Mouse (Mus musculus) cerebellum, adult 2 months (tissue): ENCODE data around the gene Gps2.

ENCODE experiments used
- CTCF ChIP-seq: fragments of 200-500 bp; IDR thresholded peaks from 2 replicates; pipeline ENCODE4 v1.5.1; 2011; ENCODE audit warnings: low read depth, mild to moderate bottlenecking, control low read depth, low read length, moderate library complexity, borderline replicate concordance; ENCODE audit not compliant: insufficient read depth
- POLR2A ChIP-seq: fragments of 200-500 bp; IDR thresholded peaks from 2 replicates; pipeline ENCODE4 v1.6.1; 2011; ENCODE audit warnings: low read length, control low read depth, borderline replicate concordance; ENCODE audit not compliant: insufficient read depth

DNA sequence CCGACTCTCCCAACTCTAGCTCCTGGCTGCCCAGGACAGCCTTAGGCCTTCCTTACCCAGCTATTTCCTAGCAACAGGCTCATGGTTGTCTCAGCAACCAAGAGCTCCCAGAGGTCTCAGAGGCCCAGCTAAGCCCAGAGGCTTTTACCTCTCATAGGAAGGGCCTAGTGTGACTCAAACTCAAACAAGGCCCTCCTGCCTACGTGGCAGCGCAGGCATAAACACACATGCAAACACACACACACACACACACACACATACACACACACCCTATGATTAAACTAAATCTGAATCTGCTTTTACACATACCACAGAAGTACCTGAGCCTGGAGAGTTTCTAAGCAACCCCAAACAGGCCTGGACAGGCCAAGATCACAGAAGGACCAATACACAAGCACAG, 35.3 kb upstream of the Gps2 start:
- TF ChIP-seq CTCF (no peak), POLR2A (no peak)
